Mouse (Mus musculus) T-helper 1 cell (primary cell): Measurements from ENCODE around the gene Rnf187.

ENCODE experiments used
- in situ Hi-C: fragments of 300-600 bp; cut with MboI, MseI; formaldehyde crosslinking; loops from one replicate; pipeline ENCODE4 v1.15.1; 2025; ENCODE audit warnings: high pct_unique_total_duplicates

Gene Rnf187

GRCm38 (mm10) chr11:58938322-58939087 lies at the start of gene Rnf187:
Gene Rnf187 (minus strand): TSS chr11:58938916.
- in situ Hi-C loops = no loop called here

- in situ Hi-C loops = no loop called here
Observed at GRCm38 (mm10) chr11:58985299-58985917, 46.7 kb upstream of the Rnf187 start.

- in situ Hi-C loops = no loop called here
Observed at GRCm38 (mm10) chr11:58984657-58985056, 45.9 kb upstream of the Rnf187 start.

GRCm38 (mm10) chr11:58983691-58984341 lies 45.1 kb upstream of the Rnf187 start:
- in situ Hi-C loops = no loop called here

- in situ Hi-C loops = no loop called here
Observed at GRCm38 (mm10) chr11:58982471-58983097, 43.9 kb upstream of the Rnf187 start.

GRCm38 (mm10) chr11:58981541-58982447 lies 43.1 kb upstream of the Rnf187 start:
- in situ Hi-C loops = no loop called here

GRCm38 (mm10) chr11:58980381-58980990 lies 41.8 kb upstream of the Rnf187 start:
- in situ Hi-C loops = no loop called here

- in situ Hi-C loops = loop anchor here (5.0 kb wide), 1 partner anchor 57 kb away; no protein-coding TSS in a partner anchor
Observed at GRCm38 (mm10) chr11:58979661-58980060, 40.9 kb upstream of the Rnf187 start.

- in situ Hi-C loops = loop anchor here (5.0 kb wide), 1 partner anchor 57 kb away; no protein-coding TSS in a partner anchor
Observed at GRCm38 (mm10) chr11:58979183-58979582, 40.5 kb upstream of the Rnf187 start.

GRCm38 (mm10) chr11:58978706-58979030 lies 40.0 kb upstream of the Rnf187 start:
- in situ Hi-C loops = loop anchor here (5.0 kb wide), 1 partner anchor 56 kb away; no protein-coding TSS in a partner anchor

GRCm38 (mm10) chr11:58978027-58978705 lies 39.5 kb upstream of the Rnf187 start, which contains the start of gene Trim11:
Gene Trim11 (plus strand): TSS chr11:58978093.
- in situ Hi-C loops = loop anchor here (5.0 kb wide), 1 partner anchor 56 kb away; no protein-coding TSS in a partner anchor

- in situ Hi-C loops = loop anchor here (5.0 kb wide), 1 partner anchor 55 kb away; no protein-coding TSS in a partner anchor
Observed at GRCm38 (mm10) chr11:58977607-58978026, 38.9 kb upstream of the Rnf187 start.

- in situ Hi-C loops = loop anchor here (5.0 kb wide), 1 partner anchor 55 kb away; no protein-coding TSS in a partner anchor
Observed at GRCm38 (mm10) chr11:58977150-58977549, 38.4 kb upstream of the Rnf187 start.

GRCm38 (mm10) chr11:58974414-58974813 lies 35.7 kb upstream of the Rnf187 start:
- in situ Hi-C loops = no loop called here

GRCm38 (mm10) chr11:58971796-58972195 lies 33.1 kb upstream of the Rnf187 start:
- in situ Hi-C loops = no loop called here

- in situ Hi-C loops = no loop called here
Observed at GRCm38 (mm10) chr11:58970831-58971530, 32.3 kb upstream of the Rnf187 start.

- in situ Hi-C loops = no loop called here
Observed at GRCm38 (mm10) chr11:58969659-58970058, 30.9 kb upstream of the Rnf187 start.

GRCm38 (mm10) chr11:58969027-58969426 lies 30.3 kb upstream of the Rnf187 start:
- in situ Hi-C loops = no loop called here

GRCm38 (mm10) chr11:58968551-58968950 lies 29.8 kb upstream of the Rnf187 start:
- in situ Hi-C loops = no loop called here
